Mouse (Mus musculus): ENCODE measurements around the gene Zfp346.

DNA sequence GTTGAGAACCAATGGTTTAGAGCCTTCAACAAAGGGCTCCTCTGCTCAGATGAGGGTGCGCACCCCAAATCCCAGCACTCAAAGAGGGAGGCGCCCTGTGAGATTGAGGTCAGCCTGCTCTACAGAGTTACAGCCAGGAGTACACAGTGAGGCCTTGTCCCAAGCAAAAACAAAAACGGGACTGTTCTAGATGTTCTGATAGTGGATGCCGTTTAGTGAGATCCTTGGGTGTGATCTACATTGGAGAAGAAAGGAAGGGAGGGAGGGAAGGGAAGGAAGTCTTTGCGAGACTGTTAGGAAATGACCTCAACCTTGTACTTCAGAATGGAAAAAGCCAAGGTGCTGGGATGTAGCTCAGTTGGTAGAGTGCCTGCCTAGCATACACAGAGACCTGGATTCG lies 71.2 kb downstream of the Zfp346 start:
- no peak for TF ChIP-seq MAFK (IDR thresholded peaks at IDR 0.05; ENCODE audit: insufficient read depth, low read depth, low read length)
- TF ChIP-seq ZNF384 (IDR thresholded peaks at IDR 0.05; ENCODE audit: low read depth, low read length) = no peak
